Mouse (Mus musculus) ES-Bruce4 (cell line): ENCODE results near the gene Socs3. TPM values are rescaled to one million over a fixed set of nuclear protein-coding genes. Genes with fewer than 3 reads are reported as not detected.

Experiments
- H3K27ac ChIP-seq: 2 replicates; pipeline ENCODE4 v1.5.1; 2012; ENCODE audit warnings: low read length, inconsistent platforms; ENCODE audit not compliant: insufficient read depth
- H3K27me3 ChIP-seq: 2 replicates; pipeline ENCODE4 v1.6.1; 2012; ENCODE audit warnings: mild to moderate bottlenecking, low read length, inconsistent platforms; ENCODE audit not compliant: control insufficient read depth, poor library complexity, insufficient read depth, severe bottlenecking
- H3K36me3 ChIP-seq: 2 replicates; pipeline ENCODE4 v1.6.1; 2012; ENCODE audit warnings: inconsistent platforms, mild to moderate bottlenecking, low read length, moderate library complexity; ENCODE audit not compliant: control insufficient read depth, poor library complexity, insufficient read depth, severe bottlenecking
- H3K4me1 ChIP-seq: one replicate; pipeline ENCODE4 v1.8.1; 2011; ENCODE audit warnings: low read length; ENCODE audit not compliant: control insufficient read depth, insufficient read depth
- H3K4me3 ChIP-seq: 2 replicates; pipeline ENCODE4 v1.5.1; 2011; ENCODE audit warnings: low read depth, mild to moderate bottlenecking, low read length
- H3K9ac ChIP-seq: 2 replicates; pipeline ENCODE4 v1.6.1; 2012; ENCODE audit warnings: low read depth, mild to moderate bottlenecking, inconsistent platforms; ENCODE audit not compliant: poor library complexity, severe bottlenecking
- H3K9me3 ChIP-seq: replicated peaks from 2 replicates; pipeline ENCODE4 v1.6.1; 2012; ENCODE audit warnings: mild to moderate bottlenecking, low read length, inconsistent platforms; ENCODE audit not compliant: control insufficient read depth, poor library complexity, insufficient read depth, severe bottlenecking
- CTCF ChIP-seq: IDR thresholded peaks from one replicate; pipeline ENCODE4 v1.8.1; 2011; ENCODE audit warnings: low read depth, low read length
- EP300 ChIP-seq: IDR thresholded peaks from 2 replicates; pipeline ENCODE4 v1.6.1; 2011; ENCODE audit warnings: low read depth, low read length; ENCODE audit not compliant: insufficient read depth
- POLR2A ChIP-seq: IDR thresholded peaks from one replicate; pipeline ENCODE4 v1.8.1; 2011; ENCODE audit warnings: low read length; ENCODE audit not compliant: insufficient read depth
- polyA plus RNA-seq: library from polyadenylated mRNA; stranded (reverse); fragments of >200 nt; gene quantifications from 2 replicates; pipeline ENCODE4 v1.2.4, GENCODE M21; 2011; ENCODE audit warnings: low read depth; ENCODE audit not compliant: missing spikeins, insufficient read depth, insufficient read length

Gene Socs3
- polyA plus RNA-seq, 1 experiment, result 61.5 TPM

DNA sequence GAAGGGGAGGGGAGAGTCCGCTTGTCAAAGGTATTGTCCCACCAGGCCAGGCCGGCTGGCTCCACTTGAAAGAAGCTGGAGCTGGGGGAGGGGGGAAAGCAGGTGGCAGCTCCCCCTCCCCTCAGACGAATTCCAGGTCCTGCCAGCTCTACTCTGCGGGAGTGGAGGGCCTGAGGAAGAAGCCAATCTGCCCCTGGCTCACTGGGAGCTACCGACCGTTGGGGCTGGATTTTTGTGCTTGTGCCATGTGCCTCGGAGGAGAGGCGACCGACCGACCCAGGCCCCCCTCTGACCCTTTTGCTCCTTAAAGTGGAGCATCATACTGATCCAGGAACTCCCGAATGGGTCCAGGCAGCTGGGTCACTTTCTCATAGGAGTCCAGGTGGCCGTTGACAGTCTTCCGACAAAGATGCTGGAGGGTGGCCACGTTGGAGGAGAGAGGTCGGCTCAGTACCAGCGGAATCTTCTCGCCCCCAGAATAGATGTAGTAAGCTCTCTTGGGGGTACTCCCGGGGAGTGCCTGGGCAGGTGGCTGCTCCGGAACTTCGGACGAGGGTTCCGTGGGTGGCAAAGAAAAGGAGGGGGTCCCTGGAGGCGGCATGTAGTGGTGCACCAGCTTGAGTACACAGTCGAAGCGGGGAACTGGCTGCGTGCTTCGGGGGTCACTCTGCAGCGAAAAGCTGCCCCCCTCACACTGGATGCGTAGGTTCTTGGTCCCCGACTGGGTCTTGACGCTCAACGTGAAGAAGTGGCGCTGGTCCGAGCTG lies 2.4 kb downstream of the Socs3 start:
- Histone ChIP-seq H3K36me3 (peaks cover 26% of the 10 kb centered on the region), H3K9ac (peak overlapping the region; percentile 98), H3K9me3 (no peaks in the 10 kb centered on the region), H3K27me3 (no peaks in the 10 kb centered on the region), H3K4me1 (peaks cover 17% of the 10 kb centered on the region), H3K27ac (peak overlapping the region; percentile 25), H3K4me3 (peak overlapping the region; percentile 94)
- TF ChIP-seq EP300 (peak; percentile 71; the same call in 1 of the 2 replicates), POLR2A (peak; percentile 19), CTCF (no peak)

GRCm38 (mm10) chr11:117966506-117967100 lies 3.2 kb downstream of the Socs3 start:
- peaks cover 12% of the 10 kb centered on the region for H3K4me1 ChIP-seq
- H3K4me3 ChIP-seq, result peak overlapping the region; percentile 94
- H3K9me3 ChIP-seq, result no peaks in the 10 kb centered on the region
- no peaks in the 10 kb centered on the region for H3K27me3 ChIP-seq
- peak overlapping the region; percentile 32 for H3K27ac ChIP-seq
- peaks cover 26% of the 10 kb centered on the region for H3K36me3 ChIP-seq
- no peak for TF ChIP-seq EP300
- TF ChIP-seq CTCF, result no peak
- no peak for TF ChIP-seq POLR2A
- H3K9ac ChIP-seq, result peak overlapping the region; percentile 98

- H3K4me1 ChIP-seq, result peaks cover 9% of the 10 kb centered on the region
- no peaks in the 10 kb centered on the region for H3K27me3 ChIP-seq
- peak overlapping the region; percentile 98 for H3K9ac ChIP-seq
- H3K36me3 ChIP-seq, result peaks cover 26% of the 10 kb centered on the region
- no peak for TF ChIP-seq EP300
- TF ChIP-seq CTCF, result no peak
- TF ChIP-seq POLR2A, result no peak
- H3K27ac ChIP-seq, result peak overlapping the region; percentile 89
- no peaks in the 10 kb centered on the region for H3K9me3 ChIP-seq
- H3K4me3 ChIP-seq, result peak overlapping the region; percentile 19
These were observed 4.3 kb downstream of the Socs3 start for GRCm38 (mm10) chr11:117965561-117965981.

DNA sequence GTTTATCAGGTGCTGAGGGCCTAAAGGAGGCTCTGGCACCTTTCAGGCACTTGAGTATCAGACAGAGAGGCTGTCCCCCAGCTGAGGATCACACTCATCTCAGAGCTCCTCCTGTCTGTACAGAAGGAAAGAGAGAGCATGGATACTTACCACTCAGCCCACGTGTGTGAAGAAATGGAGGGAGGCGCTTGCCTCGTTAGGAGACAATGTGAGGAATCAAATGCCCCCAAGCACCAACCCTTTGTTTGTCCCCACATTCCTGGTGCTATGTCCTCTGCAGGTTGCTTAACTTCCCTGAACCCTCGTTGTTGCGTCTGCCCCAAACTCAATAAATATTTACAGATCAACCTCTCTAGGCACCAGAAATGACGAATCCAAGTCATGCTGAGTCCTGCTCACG lies 4.8 kb downstream of the Socs3 start:
- H3K9ac ChIP-seq, result peak overlapping the region; percentile 40
- no peaks in the 10 kb centered on the region for H3K27me3 ChIP-seq

DNA sequence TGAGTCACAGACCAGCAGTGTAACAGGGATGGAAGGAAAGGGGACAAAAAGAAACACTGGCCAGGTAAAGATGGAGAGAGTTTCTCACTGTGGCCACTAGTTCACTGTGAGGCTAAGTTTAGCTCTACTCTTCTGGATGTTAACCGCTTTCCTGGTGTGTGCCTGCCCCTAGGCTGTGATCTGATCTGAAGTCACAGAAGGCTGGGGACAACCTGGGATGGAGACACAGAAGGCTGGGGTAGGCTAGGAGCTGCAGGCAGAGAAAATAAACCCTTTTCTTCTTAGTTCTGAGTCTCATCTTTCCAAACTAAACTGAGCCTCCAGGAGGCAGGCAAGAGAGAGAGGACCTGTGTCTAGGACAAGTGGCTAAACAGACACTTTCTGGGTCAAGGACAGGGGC lies 5.6 kb downstream of the Socs3 start:
- no peaks in the 10 kb centered on the region for H3K27me3 ChIP-seq
- H3K4me1 ChIP-seq, result peaks cover 10% of the 10 kb centered on the region
- peak overlapping the region; percentile 70 for H3K27ac ChIP-seq
- TF ChIP-seq CTCF, result no peak
- TF ChIP-seq POLR2A, result no peak
- TF ChIP-seq EP300, result no peak
- H3K9ac ChIP-seq, result peak overlapping the region; percentile 40
- H3K9me3 ChIP-seq, result no peaks in the 10 kb centered on the region
- H3K4me3 ChIP-seq, result peak overlapping the region; percentile 57
- peaks cover 26% of the 10 kb centered on the region for H3K36me3 ChIP-seq

More for the DNA sequence above, 4.8 kb downstream of the Socs3 start:
- Histone ChIP-seq H3K4me1 (peaks cover 6% of the 10 kb centered on the region), H3K27ac (peak overlapping the region; percentile 89), H3K4me3 (peak overlapping the region; percentile 19), H3K9me3 (no peaks in the 10 kb centered on the region), H3K36me3 (peaks cover 26% of the 10 kb centered on the region)
- TF ChIP-seq CTCF (no peak), EP300 (no peak), POLR2A (no peak)

DNA sequence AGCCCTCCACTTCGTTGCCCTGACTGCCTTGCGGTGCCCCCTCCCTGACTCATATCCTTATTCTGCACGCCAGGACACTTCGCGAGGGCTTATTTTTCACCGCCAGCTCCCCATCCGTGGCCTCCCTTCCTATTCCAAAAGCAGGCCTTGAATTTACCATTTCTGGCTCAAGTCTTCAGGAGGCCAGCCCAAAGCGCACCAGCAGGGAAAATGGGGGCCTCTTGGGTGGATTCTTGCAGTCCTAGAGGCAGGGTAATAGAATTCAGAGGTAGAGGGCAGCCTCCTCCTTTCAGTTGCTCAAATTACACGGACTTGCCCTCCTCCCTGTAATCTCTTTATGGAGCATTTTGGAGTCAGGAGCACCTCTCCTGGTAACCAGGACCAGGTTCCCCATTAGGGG lies 6.0 kb downstream of the Socs3 start:
- Histone ChIP-seq H3K4me1 (peaks cover 10% of the 10 kb centered on the region), H3K27me3 (no peaks in the 10 kb centered on the region), H3K9me3 (no peaks in the 10 kb centered on the region), H3K36me3 (peaks cover 26% of the 10 kb centered on the region), H3K27ac (peak overlapping the region; percentile 70), H3K4me3 (peak overlapping the region; percentile 57), H3K9ac (peak overlapping the region; percentile 40)
- TF ChIP-seq EP300 (no peak), CTCF (no peak), POLR2A (no peak)
